Mouse (Mus musculus) embryonic facial prominence, embryonic 11.5 days (tissue): Measurements from ENCODE around the gene Tmem9. TPM values are rescaled to one million over a fixed set of nuclear protein-coding genes. Genes with fewer than 3 reads are reported as not detected.

Experiments
- ATAC-seq: fragments of 200-750 bp; cut with Nextera tagmentation; replicated peaks from 2 replicates; pipeline ENCODE4 v1.8.0; 2017; ENCODE audit warnings: low read depth; ENCODE audit not compliant: insufficient number of reproducible peaks, low FRiP score, low TSS enrichment
- DNase-seq: peaks from one replicate; pipeline ENCODE4 v3.0.0-alpha.2; 2015; ENCODE audit warnings: low spot score
- H3K27ac ChIP-seq: fragments of 300-500 bp; sonication (generic); replicated peaks from 2 replicates; pipeline ENCODE4 v1.5.1; 2014; ENCODE audit warnings: mild to moderate bottlenecking, low read depth, low read length, control low read depth
- H3K27me3 ChIP-seq: fragments of 300-500 bp; sonication (generic); 2 replicates; pipeline ENCODE4 v1.6.1; 2014; ENCODE audit warnings: mild to moderate bottlenecking, low read length, moderate library complexity, mixed read lengths; ENCODE audit not compliant: control insufficient read depth, insufficient read depth
- H3K36me3 ChIP-seq: fragments of 300-500 bp; sonication (generic); replicated peaks from 2 replicates; pipeline ENCODE4 v1.6.1; 2014; ENCODE audit warnings: low read depth, mild to moderate bottlenecking, low read length, moderate library complexity, mixed read lengths; ENCODE audit not compliant: control insufficient read depth, insufficient read depth
- H3K4me1 ChIP-seq: fragments of 300-500 bp; sonication (generic); 2 replicates; pipeline ENCODE4 v1.6.1; 2014; ENCODE audit warnings: low read length, mixed read lengths; ENCODE audit not compliant: control insufficient read depth, insufficient read depth
- H3K4me2 ChIP-seq: fragments of 300-500 bp; sonication (generic); 2 replicates; pipeline ENCODE4 v1.6.1; 2014; ENCODE audit warnings: low read depth, mild to moderate bottlenecking, control low read depth, low read length, moderate library complexity
- H3K4me3 ChIP-seq: fragments of 300-500 bp; sonication (generic); 2 replicates; pipeline ENCODE4 v1.5.1; 2014; ENCODE audit warnings: low read depth, low read length, control low read depth
- H3K9ac ChIP-seq: fragments of 300-500 bp; sonication (generic); replicated peaks from 2 replicates; pipeline ENCODE4 v1.6.1; 2014; ENCODE audit warnings: mild to moderate bottlenecking, control low read depth, low read length
- H3K9me3 ChIP-seq: fragments of 300-500 bp; sonication (generic); replicated peaks from 2 replicates; pipeline ENCODE4 v1.6.1; 2016; ENCODE audit warnings: mild to moderate bottlenecking, low read length, inconsistent platforms, mixed read lengths; ENCODE audit not compliant: control insufficient read depth
- WGBS: fragments of 180-500 bp; shearing (Covaris S2); extraction: QIAGEN DNeasy Blood & Tissue Kit; methylation state at CpG from one replicate; pipeline ENCODE4 v1.1.7; 2014; 5-methylcytosine and 5-hydroxymethylcytosine counted together
- polyA plus RNA-seq: library from polyadenylated mRNA; unstranded; fragments of >200 nt; fragmentation: Nextera tagmentation; extraction: Ambion mirVana; gene quantifications from 2 replicates; pipeline ENCODE4 v1.2.1, GENCODE M21; 2014

Tmem9 gene
- polyA plus RNA-seq, 1 experiment from 2014 or later, result 73.4 TPM

DNA sequence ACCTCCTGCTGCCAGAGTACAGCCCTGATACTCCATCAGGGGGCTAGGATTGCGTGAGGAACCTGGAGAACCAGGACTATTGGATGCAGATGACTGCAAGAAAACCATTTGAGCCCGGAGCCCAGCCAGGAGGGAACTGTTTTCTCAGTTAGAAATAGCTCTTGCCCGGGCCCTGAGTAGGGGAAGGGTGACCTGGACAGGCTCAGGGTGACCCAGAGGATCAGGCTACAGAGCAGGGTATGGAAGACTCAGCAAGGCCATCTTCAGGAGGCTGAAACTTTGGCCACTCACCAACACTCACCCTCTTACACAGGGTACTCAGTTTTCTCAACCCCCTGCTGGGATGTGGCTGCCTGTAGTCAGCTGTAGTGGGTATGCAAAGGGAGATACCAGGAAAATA, 59.6 kb downstream of the Tmem9 start:
- no peaks in the 10 kb centered on the region for H3K9me3 ChIP-seq
- DNase-seq (no peak), ATAC-seq (no peak)
- no peaks in the 10 kb centered on the region for H3K36me3 ChIP-seq
- H3K27ac ChIP-seq, result no peak overlapping the region
- H3K9ac ChIP-seq, result no peak overlapping the region
- no peak overlapping the region for H3K4me2 ChIP-seq
- no peaks in the 10 kb centered on the region for H3K4me1 ChIP-seq
- H3K27me3 ChIP-seq, result no peaks in the 10 kb centered on the region
- no peak overlapping the region for H3K4me3 ChIP-seq
- WGBS, result 76% methylated on average over 3 of the region's 3 CpGs

DNA sequence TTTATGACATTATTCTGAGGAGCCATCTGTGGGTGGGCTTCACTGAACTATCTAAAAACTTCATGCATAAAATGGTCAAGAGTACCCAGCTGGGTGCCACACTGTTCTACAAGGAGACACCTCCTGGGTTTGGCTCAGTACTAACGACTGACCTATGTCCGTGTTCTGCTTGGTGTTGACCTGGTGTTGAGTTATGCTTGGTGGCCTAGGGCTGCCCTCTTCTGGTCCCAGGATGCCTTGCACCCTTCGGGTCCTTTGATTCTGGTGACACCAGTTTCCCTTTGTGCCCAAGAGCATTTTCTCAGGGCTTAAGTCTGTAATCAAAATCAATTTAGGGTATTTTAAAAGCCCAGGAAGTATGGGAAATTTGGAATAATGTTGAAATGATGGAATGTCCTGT, 68.1 kb downstream of the Tmem9 start:
- no peaks in the 10 kb centered on the region for H3K27me3 ChIP-seq
- WGBS, result 10% methylated on average over 3 of the region's 3 CpGs
- H3K27ac ChIP-seq, result no peak overlapping the region
- no peak overlapping the region for H3K9ac ChIP-seq
- no peaks in the 10 kb centered on the region for H3K9me3 ChIP-seq
- H3K36me3 ChIP-seq, result no peaks in the 10 kb centered on the region
- H3K4me2 ChIP-seq, result no peak overlapping the region
- DNase-seq, result peak; percentile 13
- H3K4me1 ChIP-seq, result no peaks in the 10 kb centered on the region
- ATAC-seq, result no peak
- no peak overlapping the region for H3K4me3 ChIP-seq

- Histone ChIP-seq H3K4me1 (no peaks in the 10 kb centered on the region), H3K9ac (no peak overlapping the region), H3K36me3 (no peaks in the 10 kb centered on the region), H3K4me2 (no peak overlapping the region), H3K27ac (no peak overlapping the region), H3K27me3 (no peaks in the 10 kb centered on the region), H3K9me3 (no peaks in the 10 kb centered on the region), H3K4me3 (no peak overlapping the region)
- DNase-seq (no peak), ATAC-seq (no peak)
- WGBS, result 69% methylated on average over 4 of the region's 4 CpGs
These were observed 69.7 kb downstream of the Tmem9 start for GRCm38 (mm10) chr1:136077656-136078055.

DNA sequence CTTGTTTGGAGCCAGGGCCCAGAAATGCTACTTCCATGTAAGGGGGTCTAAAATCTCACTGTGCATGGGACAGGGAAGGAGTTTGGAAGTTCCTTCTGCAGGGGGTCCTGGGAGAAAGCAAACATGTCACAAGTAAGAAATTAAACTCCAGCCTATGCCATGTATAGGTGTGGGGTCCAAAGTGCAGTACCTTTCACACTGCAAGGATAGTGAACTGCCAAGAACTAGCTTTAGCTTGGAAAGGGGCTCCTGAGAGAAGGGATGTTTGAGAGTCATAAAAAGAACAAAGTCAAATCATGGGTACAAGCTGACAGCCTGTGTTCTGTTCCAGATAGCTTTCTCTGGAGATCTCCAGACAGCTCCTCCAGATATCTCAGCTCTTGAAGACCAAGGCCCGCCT, 73.2 kb downstream of the Tmem9 start:
- Histone ChIP-seq H3K9me3 (no peaks in the 10 kb centered on the region), H3K4me3 (no peak overlapping the region), H3K4me1 (no peaks in the 10 kb centered on the region), H3K4me2 (no peak overlapping the region), H3K27ac (no peak overlapping the region), H3K36me3 (no peaks in the 10 kb centered on the region), H3K27me3 (no peaks in the 10 kb centered on the region), H3K9ac (no peak overlapping the region)
- ATAC-seq, result no peak
- DNase-seq, result no peak
- 80% methylated on average over 1 of the region's 1 CpGs for WGBS

Other genes with a start within 250 kb of the Tmem9 start
- 33.5 and 35.3 TPM in 2 replicates for gene Phlda3, start 242.0 kb upstream of the Tmem9 start, polyA plus RNA-seq
- gene Tnni1, start 228.7 kb upstream of the Tmem9 start, polyA plus RNA-seq, result 12.5 and 19.1 TPM in 2 replicates
- 3.7 and 4.2 TPM in 2 replicates for gene Lad1, start 189.6 kb upstream of the Tmem9 start, polyA plus RNA-seq
- gene Tnnt2, start 171.8 kb upstream of the Tmem9 start, polyA plus RNA-seq, result 4.0 and 14.1 TPM in 2 replicates
- 0.43 and 0.59 TPM in 2 replicates for gene Pkp1, start 88.9 kb upstream of the Tmem9 start, polyA plus RNA-seq
- not detected in 2 replicates for gene Igfn1, start 1.8 kb upstream of the Tmem9 start, polyA plus RNA-seq
- gene Ascl5, start 42.7 kb downstream of the Tmem9 start, polyA plus RNA-seq, result 0.42 TPM in 1 of 2 replicates, not detected in the other
- 0.10 TPM in 1 of 2 replicates, not detected in the other for gene Cacna1s, start 44.6 kb downstream of the Tmem9 start, polyA plus RNA-seq
- 6.9 and 8.0 TPM in 2 replicates for gene Kif21b, start 123.2 kb downstream of the Tmem9 start, polyA plus RNA-seq
- gene Mroh3, start 204.7 kb downstream of the Tmem9 start, polyA plus RNA-seq, result 0.54 TPM in 1 of 2 replicates, not detected in the other
- 15.7 and 20.4 TPM in 2 replicates for gene Inava, start 226.1 kb downstream of the Tmem9 start, polyA plus RNA-seq